Mouse (Mus musculus) brain, embryonic 14.5 days (tissue): ENCODE measurements around the gene 2010111I01Rik.

ENCODE experiments used
- CTCF ChIP-seq: fragments of 200-500 bp; IDR thresholded peaks from 2 replicates; pipeline ENCODE4 v1.5.1; 2012; ENCODE audit warnings: inconsistent platforms, mild to moderate bottlenecking, moderate library complexity, borderline replicate concordance; ENCODE audit not compliant: insufficient read depth, insufficient read length; ENCODE audit errors: extremely low read depth
- POLR2A ChIP-seq: fragments of 200-500 bp; IDR thresholded peaks from 2 replicates; pipeline ENCODE4 v1.6.1; 2012; ENCODE audit warnings: mild to moderate bottlenecking, inconsistent platforms, borderline replicate concordance; ENCODE audit not compliant: poor library complexity, insufficient read depth, insufficient read length, severe bottlenecking; ENCODE audit errors: extremely low read depth

DNA sequence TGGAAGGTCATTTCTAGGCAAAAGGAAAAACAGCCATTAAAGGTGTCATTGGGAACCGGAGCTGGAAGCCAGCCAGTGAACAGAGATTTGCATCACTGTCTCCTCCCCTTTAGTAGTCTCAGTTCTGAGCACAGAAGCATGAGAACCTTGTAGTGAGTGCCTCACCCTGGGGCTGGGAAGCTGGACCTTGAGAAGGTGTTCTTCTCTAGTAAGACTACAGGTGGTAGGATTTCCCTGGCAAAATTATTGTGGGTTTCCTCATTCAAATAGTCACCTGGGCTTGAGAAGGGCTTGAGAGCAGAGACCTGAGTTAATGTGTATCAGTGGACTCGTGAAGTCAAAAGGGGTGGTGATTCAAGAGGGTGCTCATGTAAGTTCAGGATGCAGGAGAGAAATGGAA lies 224.1 kb downstream of the 2010111I01Rik start:
- TF ChIP-seq CTCF (no peak), POLR2A (no peak)
